Mouse (Mus musculus) myocyte (in vitro differentiated cells): ENCODE data around the gene Fbxl12. TPM values are rescaled to one million over a fixed set of nuclear protein-coding genes. Genes with fewer than 3 reads are reported as not detected.

Experiments used
- H3K27me3 ChIP-seq: one replicate; pipeline ENCODE4 v1.6.1; 2011; ENCODE audit not compliant: control insufficient read depth, insufficient read depth, insufficient read length
- H3K36me3 ChIP-seq: one replicate; pipeline ENCODE4 v1.6.1; 2011; ENCODE audit not compliant: control insufficient read depth, insufficient read depth
- H3K4me2 ChIP-seq: one replicate; pipeline ENCODE4 v1.6.1; 2011; ENCODE audit warnings: low read depth, control low read depth
- H3K4me3 ChIP-seq: one replicate; pipeline ENCODE4 v1.5.1; 2011; ENCODE audit warnings: mild to moderate bottlenecking, control low read depth, moderate library complexity
- H3K79me2 ChIP-seq: one replicate; pipeline ENCODE4 v1.6.1; 2011; ENCODE audit not compliant: control insufficient read depth, insufficient read depth
- H3ac ChIP-seq: one replicate; pipeline ENCODE4 v1.6.1; 2011; ENCODE audit not compliant: control insufficient read depth, insufficient read length
- CEBPB ChIP-seq: IDR thresholded peaks from 2 replicates; pipeline ENCODE4 v1.6.1; 2011; ENCODE audit warnings: mild to moderate bottlenecking, moderate library complexity; ENCODE audit not compliant: poor library complexity, insufficient read depth, severe bottlenecking
- E2F4 ChIP-seq: IDR thresholded peaks from one replicate; pipeline ENCODE4 v1.6.1; 2011; ENCODE audit warnings: mild to moderate bottlenecking, control low read depth, moderate library complexity; ENCODE audit not compliant: insufficient read depth
- MAX ChIP-seq: IDR thresholded peaks from one replicate; pipeline ENCODE4 v1.6.1; 2011; ENCODE audit warnings: low read depth, mild to moderate bottlenecking, control low read depth
- MYOD1 ChIP-seq, 3 experiments: IDR thresholded peaks; one replicate each; pipeline ENCODE4 v1.6.1; 2011; ENCODE audit warnings: control low read depth in 2 of 3, low read depth in 2 of 3, mild to moderate bottlenecking in 2 of 3, moderate library complexity in 1 of 3; ENCODE audit not compliant: insufficient read length in 2 of 3, control insufficient read depth in 1 of 3
- MYOG ChIP-seq, 3 experiments: IDR thresholded peaks; one replicate each; pipeline ENCODE4 v1.6.1; 2011; ENCODE audit warnings: control low read depth in 2 of 3, low read depth in 2 of 3, mild to moderate bottlenecking in 2 of 3; ENCODE audit not compliant: insufficient read length in 2 of 3, control insufficient read depth in 1 of 3, insufficient read depth in 1 of 3
- POLR2A ChIP-seq: IDR thresholded peaks from one replicate; pipeline ENCODE4 v1.6.1; 2011; ENCODE audit warnings: low read depth, mild to moderate bottlenecking, control low read depth, moderate library complexity; ENCODE audit not compliant: insufficient read length
- POLR2AphosphoS2 ChIP-seq: IDR thresholded peaks from one replicate; pipeline ENCODE4 v1.6.1; 2011; ENCODE audit warnings: low read depth, control low read depth; ENCODE audit not compliant: insufficient read length
- REST ChIP-seq: IDR thresholded peaks from one replicate; pipeline ENCODE4 v1.6.1; 2011; ENCODE audit warnings: mild to moderate bottlenecking, control low read depth, moderate library complexity; ENCODE audit not compliant: insufficient read depth, insufficient read length
- SRF ChIP-seq: IDR thresholded peaks from one replicate; pipeline ENCODE4 v1.6.1; 2011; ENCODE audit warnings: low read depth; ENCODE audit not compliant: control insufficient read depth, insufficient read length
- TCF12 ChIP-seq: IDR thresholded peaks from one replicate; pipeline ENCODE4 v1.6.1; 2011; ENCODE audit warnings: mild to moderate bottlenecking, control low read depth; ENCODE audit not compliant: poor library complexity, insufficient read depth, severe bottlenecking
- TCF3 ChIP-seq: IDR thresholded peaks from one replicate; pipeline ENCODE4 v1.6.1; 2011; ENCODE audit warnings: low read depth, control low read depth; ENCODE audit not compliant: insufficient read length
- USF1 ChIP-seq: IDR thresholded peaks from one replicate; pipeline ENCODE4 v1.6.1; 2011; ENCODE audit warnings: low read depth, mild to moderate bottlenecking, control low read depth, moderate library complexity
- polyA plus RNA-seq: library from polyadenylated mRNA; unstranded; fragments of >200 nt; fragmentation: generic; extraction: Trizol; gene quantifications from one replicate; pipeline ENCODE4 v1.2.1, GENCODE M21; 2012; ENCODE audit warnings: missing spikeins

Gene Fbxl12
- polyA plus RNA-seq, 1 experiment, result 10.6 TPM

DNA sequence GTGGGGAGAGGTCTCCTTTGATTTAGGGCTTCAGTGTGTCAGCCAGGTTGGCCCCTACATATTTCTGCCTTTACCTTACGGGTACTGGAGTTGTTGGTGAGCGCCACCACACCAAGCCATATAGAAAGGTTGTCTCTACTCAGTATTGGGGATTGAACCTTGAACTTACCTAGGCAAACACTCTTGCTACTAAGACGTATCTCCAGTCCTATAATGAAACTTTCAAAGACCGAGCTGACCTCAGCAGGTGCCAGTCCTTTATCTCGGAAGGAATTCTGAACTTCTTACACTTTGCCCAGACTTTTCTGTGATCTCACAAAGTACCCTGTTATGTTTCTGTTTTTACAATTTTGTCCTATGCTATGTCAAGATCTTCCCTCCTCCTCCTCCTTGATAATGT is 32.6 kb downstream of the Fbxl12 start:
- TF ChIP-seq MAX (no peak), SRF (no peak), POLR2AphosphoS2 (no peak), MYOG (IDR thresholded peaks at IDR 0.05; ENCODE audit: control insufficient read depth in 1 of 3, insufficient read depth in 1 of 3, insufficient read length in 2 of 3, low read depth in 2 of 3) (no peak), POLR2A (no peak), E2F4 (no peak)
- H3K79me2 ChIP-seq, result no peaks in the 10 kb centered on the region
- no peaks in the 10 kb centered on the region for H3K27me3 ChIP-seq
- H3K4me3 ChIP-seq, result no peak overlapping the region
- no peak overlapping the region for H3K4me2 ChIP-seq
- no peak overlapping the region for H3ac ChIP-seq
- H3K36me3 ChIP-seq, result no peaks in the 10 kb centered on the region

DNA sequence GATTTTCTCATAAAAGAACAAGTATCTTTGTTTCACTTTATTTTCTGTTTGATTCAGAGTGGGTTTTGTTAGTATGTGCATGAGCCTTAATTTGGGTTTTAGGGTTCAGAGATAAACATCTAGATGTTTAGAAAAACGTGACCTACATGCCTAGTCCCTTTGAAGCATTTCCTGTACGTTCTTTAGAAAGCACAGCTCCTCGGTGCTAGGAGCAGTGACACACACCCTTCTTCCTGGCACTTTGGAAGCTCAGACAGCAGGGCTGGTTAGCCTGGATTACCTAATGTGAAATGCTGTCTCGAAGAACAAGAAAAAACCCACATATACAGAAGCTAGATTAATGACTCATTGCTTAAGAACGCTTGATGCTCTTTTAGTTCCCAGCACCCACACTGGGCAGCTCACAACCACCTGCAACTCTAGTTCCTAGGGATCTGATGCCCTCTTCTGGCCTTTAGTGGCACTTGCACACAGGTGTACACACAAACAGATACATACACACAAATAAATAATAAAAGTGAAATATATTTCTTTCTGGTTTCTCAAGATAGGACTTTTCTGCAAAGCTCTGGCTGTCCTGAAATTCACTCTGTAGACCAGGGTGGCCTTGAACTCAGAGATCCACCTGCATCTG is 34.6 kb downstream of the Fbxl12 start:
- no peak for TF ChIP-seq MAX
- no peak for TF ChIP-seq TCF3
- no peak for TF ChIP-seq MYOD1 (IDR thresholded peaks at IDR 0.05; ENCODE audit: control insufficient read depth in 1 of 3, insufficient read length in 2 of 3, low read depth in 2 of 3)
- no peak for TF ChIP-seq CEBPB
- TF ChIP-seq E2F4, result no peak
- TF ChIP-seq POLR2AphosphoS2, result no peak
- TF ChIP-seq POLR2A, result no peak
- TF ChIP-seq USF1, result no peak
- TF ChIP-seq TCF12, result no peak
- TF ChIP-seq MYOG (IDR thresholded peaks at IDR 0.05; ENCODE audit: control insufficient read depth in 1 of 3, insufficient read depth in 1 of 3, insufficient read length in 2 of 3, low read depth in 2 of 3), result no peak
- no peak for TF ChIP-seq REST
- TF ChIP-seq SRF, result no peak
- H3K79me2 ChIP-seq, result no peaks in the 10 kb centered on the region
- no peaks in the 10 kb centered on the region for H3K27me3 ChIP-seq
- no peak overlapping the region for H3K4me3 ChIP-seq
- no peak overlapping the region for H3K4me2 ChIP-seq
- H3K36me3 ChIP-seq, result no peaks in the 10 kb centered on the region
- no peak overlapping the region for H3ac ChIP-seq

DNA sequence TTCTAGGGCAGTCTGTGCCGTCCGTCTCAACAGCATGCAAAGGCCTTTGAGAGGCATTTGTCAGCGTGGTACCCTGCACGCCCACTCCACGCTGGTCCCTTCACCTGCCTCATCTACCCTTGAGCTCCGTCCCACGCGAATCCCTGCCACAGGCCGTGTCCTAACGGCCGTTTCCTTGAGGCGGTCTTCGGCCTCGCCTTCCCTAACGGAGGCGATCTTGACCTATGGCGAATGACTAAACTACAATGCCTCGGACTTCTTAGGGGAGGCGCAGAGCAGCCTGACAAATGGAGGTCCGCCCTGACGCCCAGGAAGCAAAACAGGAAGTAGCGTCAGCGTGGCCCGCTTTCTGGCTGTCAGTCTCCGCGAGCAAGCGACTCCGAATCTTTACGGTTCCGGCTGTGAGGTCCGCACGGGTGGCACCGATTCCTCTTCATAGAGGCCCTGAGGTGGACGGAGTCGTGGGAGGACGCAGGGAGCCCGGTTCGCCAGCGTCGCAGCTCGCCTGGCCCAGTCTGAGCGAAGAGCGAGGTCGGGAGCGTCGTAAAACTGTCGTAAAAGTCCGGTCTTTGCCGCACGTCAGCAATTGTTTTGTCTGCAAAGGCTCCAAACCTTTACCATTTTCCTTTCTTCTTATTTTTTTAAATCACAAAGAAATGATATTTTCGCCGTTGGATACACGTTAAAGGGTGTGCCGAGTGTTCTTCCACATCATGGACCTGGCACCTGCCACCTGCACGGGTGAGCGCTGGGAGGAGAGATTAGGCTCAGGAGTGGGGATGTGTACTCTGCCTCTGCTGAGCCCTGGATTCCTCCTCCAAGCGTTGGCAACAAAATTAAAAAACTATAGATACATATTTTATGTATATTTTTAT is 37.2 kb downstream of the Fbxl12 start:
- no peaks in the 10 kb centered on the region for H3K36me3 ChIP-seq
- H3K79me2 ChIP-seq, result no peaks in the 10 kb centered on the region
- H3ac ChIP-seq, result peak overlapping the region; percentile 88
- peak overlapping the region; percentile 82 for H3K4me2 ChIP-seq
- no peaks in the 10 kb centered on the region for H3K27me3 ChIP-seq
- TF ChIP-seq SRF (no peak), CEBPB (no peak), TCF3 (no peak), TCF12 (no peak), REST (no peak), MAX (no peak), USF1 (no peak), MYOD1 (IDR thresholded peaks at IDR 0.05; ENCODE audit: control insufficient read depth in 1 of 3, insufficient read length in 2 of 3, low read depth in 2 of 3) (peak in 1 of 3 experiments; percentile 13), E2F4 (no peak), POLR2A (peak; percentile 69), POLR2AphosphoS2 (peak; percentile 53), MYOG (IDR thresholded peaks at IDR 0.05; ENCODE audit: control insufficient read depth in 1 of 3, insufficient read depth in 1 of 3, insufficient read length in 2 of 3, low read depth in 2 of 3) (peak in 1 of 3 experiments; percentile 11)
- peak overlapping the region; percentile 86 for H3K4me3 ChIP-seq

DNA sequence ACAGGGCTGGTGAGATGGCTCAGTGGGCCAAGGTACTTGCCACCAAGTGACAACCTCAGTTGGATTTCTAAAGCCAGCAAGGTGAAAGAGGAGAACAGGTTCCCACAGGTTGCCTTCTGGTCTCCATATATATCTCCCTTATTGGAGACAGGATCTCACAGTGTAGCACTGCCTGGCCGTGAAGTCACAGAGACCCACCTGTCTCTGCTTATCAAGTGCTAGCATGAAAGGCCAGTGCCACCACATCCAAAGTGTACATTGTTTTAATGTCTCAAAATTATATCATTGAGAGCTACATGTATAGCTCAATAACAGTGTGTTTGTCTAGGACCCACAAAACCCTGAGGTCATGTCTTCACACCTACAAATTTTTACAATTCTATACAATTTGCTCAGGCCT is 38.3 kb downstream of the Fbxl12 start:
- Histone ChIP-seq H3ac (no peak overlapping the region), H3K36me3 (no peaks in the 10 kb centered on the region), H3K4me2 (peak overlapping the region; percentile 82), H3K27me3 (no peaks in the 10 kb centered on the region), H3K4me3 (peak overlapping the region; percentile 86), H3K79me2 (no peaks in the 10 kb centered on the region)
- TF ChIP-seq MAX (no peak), REST (no peak), USF1 (no peak), MYOG (IDR thresholded peaks at IDR 0.05; ENCODE audit: control insufficient read depth in 1 of 3, insufficient read depth in 1 of 3, insufficient read length in 2 of 3, low read depth in 2 of 3) (no peak), MYOD1 (IDR thresholded peaks at IDR 0.05; ENCODE audit: control insufficient read depth in 1 of 3, insufficient read length in 2 of 3, low read depth in 2 of 3) (peak in 2 of 3 experiments; percentile 57 to 63)

DNA sequence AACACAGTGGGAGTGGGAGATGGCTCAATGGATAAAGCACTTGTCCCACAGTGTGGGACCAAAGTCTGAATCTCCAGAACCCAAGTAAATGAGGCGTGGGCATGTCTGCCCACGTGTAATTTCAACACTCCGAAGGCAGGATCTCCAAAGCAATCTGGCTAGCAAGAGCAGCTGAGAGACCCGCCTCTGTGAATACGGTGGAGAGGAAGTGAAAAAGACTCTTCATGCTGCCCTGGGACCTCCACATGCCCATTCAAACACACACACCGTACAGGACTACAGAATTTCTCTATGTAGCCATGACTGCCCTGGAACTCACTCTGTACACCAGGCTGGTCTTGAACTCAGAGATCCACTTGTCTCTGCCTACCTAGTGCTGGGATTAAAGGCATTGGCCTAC is 43.3 kb downstream of the Fbxl12 start:
- Histone ChIP-seq H3K79me2 (no peaks in the 10 kb centered on the region), H3K4me3 (no peak overlapping the region)

More for the DNA sequence above, 43.3 kb downstream of the Fbxl12 start:
- Histone ChIP-seq H3K4me2 (no peak overlapping the region), H3K36me3 (no peaks in the 10 kb centered on the region), H3ac (no peak overlapping the region), H3K27me3 (no peaks in the 10 kb centered on the region)
- no peak for TF ChIP-seq MAX
- no peak for TF ChIP-seq E2F4
